Mouse (Mus musculus): Measurements from ENCODE around the gene Spc24. TPM values are rescaled to one million over a fixed set of nuclear protein-coding genes. Genes with fewer than 3 reads are reported as not detected.

Spc24 gene
- polyA plus RNA-seq (2012; rRNA removed), result 16.7 and 19.3 TPM in 2 replicates

DNA sequence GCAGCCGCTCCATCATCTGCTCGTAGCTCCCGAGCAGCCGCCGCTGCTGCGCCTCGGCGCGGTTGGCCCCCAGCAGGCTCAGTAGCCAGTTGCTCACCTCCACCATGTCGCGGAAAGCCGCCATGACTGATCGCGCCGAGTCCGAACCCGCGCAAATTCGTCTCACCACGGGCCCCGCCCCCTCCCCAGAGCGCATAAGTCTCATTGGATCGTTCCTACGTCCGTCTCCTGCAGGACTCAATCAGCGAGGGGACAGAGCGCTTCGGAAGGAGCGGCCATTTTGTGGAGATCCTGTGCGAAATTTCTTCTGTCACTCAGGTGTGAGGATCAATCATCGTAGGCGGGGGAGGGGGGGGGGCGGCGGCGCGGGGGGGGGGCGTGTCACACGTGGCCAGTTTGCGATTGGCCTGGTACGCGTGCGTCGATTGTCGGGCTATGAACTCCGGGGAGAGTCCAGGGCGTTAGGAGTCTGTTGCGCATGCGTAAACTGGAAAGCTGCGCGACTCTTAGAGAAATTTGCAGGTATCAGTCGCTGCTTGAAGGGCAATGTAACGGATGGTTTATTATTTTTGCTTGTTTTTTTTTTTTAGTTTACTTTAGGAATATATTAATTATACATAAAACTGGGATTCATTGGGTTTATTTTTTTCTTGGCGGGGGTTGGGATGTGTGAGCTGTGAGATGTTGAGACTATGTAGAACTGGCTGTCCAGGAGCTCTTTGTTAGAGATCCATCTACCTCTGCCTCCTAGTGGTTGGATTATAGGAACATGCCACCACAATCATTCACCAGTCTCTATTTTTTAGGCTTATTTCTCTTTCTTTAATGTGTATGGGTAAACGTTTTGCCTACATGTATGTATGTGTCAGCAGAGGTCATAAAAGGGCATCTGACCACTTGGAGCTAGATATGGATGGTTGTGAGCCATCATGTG is at the start of gene Spc24:
Gene Spc24 (minus strand): TSS at position 149 of the 934 bp plus-strand sequence.

DNA sequence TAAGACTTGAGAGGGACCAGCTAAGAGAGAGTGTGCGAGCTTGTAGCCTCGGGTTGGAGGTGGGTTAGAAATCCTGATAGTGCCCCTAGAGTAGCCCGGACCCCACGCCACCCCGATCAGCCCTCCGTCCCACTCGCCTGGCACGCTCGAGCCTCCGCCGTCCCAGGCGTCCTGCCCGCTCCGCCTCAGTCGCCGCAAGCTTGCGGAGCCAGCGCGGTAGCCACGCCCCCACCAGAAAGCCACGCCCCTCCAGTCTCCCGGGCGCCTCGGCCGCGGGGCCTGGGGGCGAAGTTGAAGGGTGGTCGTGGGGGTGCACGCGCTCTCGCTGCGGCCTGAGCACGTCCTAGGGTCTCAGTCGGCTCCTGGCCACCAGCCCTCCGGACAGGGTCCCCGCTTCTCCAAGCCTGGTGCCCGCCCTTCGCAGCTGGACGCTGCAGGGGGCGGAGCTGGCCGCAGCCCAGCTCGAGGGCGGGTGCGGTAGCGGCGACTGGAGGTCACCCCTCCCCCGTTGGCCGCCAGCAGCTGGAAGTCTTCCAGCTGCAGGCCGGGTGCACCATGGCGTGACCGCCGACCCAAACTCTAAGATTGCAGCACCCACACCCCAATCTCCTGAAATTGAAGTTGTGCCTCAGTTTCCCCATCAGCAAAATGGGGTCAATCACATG is 38.4 kb upstream of the Spc24 start, which contains the start of gene Kank2:
Gene Kank2 (minus strand): TSS at position 400 of the 665 bp plus-strand sequence.

GRCm38 (mm10) chr9:21723377-21724146 is 36.5 kb downstream of the Spc24 start, which contains the start of gene Ldlr:
TSS of gene Ldlr (plus strand) at chr9:21723483.

Other genes starting within 250 kb of the Spc24 start
- gene AB124611, start 234.1 kb downstream of the Spc24 start, polyA plus RNA-seq (2012; rRNA removed), result 1.8 and 2.4 TPM in 2 replicates
- gene Carm1, start 213.4 kb downstream of the Spc24 start, polyA plus RNA-seq (2012; rRNA removed), result 72.9 and 79.9 TPM in 2 replicates
- gene Timm29, start 167.6 kb downstream of the Spc24 start, polyA plus RNA-seq (2012; rRNA removed), result 19.7 and 21.7 TPM in 2 replicates
- 50.1 and 62.0 TPM in 2 replicates for gene Yipf2, start 167.5 kb downstream of the Spc24 start, polyA plus RNA-seq (2012; rRNA removed)
- 40.3 and 42.5 TPM in 2 replicates for gene Smarca4, start 144.1 kb downstream of the Spc24 start, polyA plus RNA-seq (2012; rRNA removed)
- 118 and 138 TPM in 2 replicates for gene Ldlr, start 36.8 kb downstream of the Spc24 start, polyA plus RNA-seq (2012; rRNA removed)
- gene Kank2, start 38.4 kb upstream of the Spc24 start, polyA plus RNA-seq (2012; rRNA removed), result 70.7 and 71.0 TPM in 2 replicates
- gene Angptl8, start 75.2 kb upstream of the Spc24 start, polyA plus RNA-seq (2012; rRNA removed), result 3.7 TPM in 2 replicates
- gene Dock6, start 92.3 kb upstream of the Spc24 start, polyA plus RNA-seq (2012; rRNA removed), result 98.9 and 106 TPM in 2 replicates
- 231 and 273 TPM in 2 replicates for gene Rab3d, start 157.9 kb upstream of the Spc24 start, polyA plus RNA-seq (2012; rRNA removed)
- 3.5 and 4.3 TPM in 2 replicates for gene Ccdc159, start 167.2 kb upstream of the Spc24 start, polyA plus RNA-seq (2012; rRNA removed)
- gene Tmem205, start 167.3 kb upstream of the Spc24 start, polyA plus RNA-seq (2012; rRNA removed), result 140 and 146 TPM in 2 replicates
- gene Plppr2, start 176.7 kb upstream of the Spc24 start, polyA plus RNA-seq (2012; rRNA removed), result 14.2 and 16.6 TPM in 2 replicates
- gene Swsap1, start 195.5 kb upstream of the Spc24 start, polyA plus RNA-seq (2012; rRNA removed), result 10.7 and 11.4 TPM in 2 replicates
- gene Epor, start 203.2 kb upstream of the Spc24 start, polyA plus RNA-seq (2012; rRNA removed), result 2.7 and 3.2 TPM in 2 replicates
- 19.5 and 21.6 TPM in 2 replicates for gene Rgl3, start 229.1 kb upstream of the Spc24 start, polyA plus RNA-seq (2012; rRNA removed)
- 0.09 and 0.17 TPM in 2 replicates for gene Ccdc151, start 242.3 kb upstream of the Spc24 start, polyA plus RNA-seq (2012; rRNA removed)
- 93.8 and 123 TPM in 2 replicates for gene Prkcsh, start 242.5 kb upstream of the Spc24 start, polyA plus RNA-seq (2012; rRNA removed)